Mouse (Mus musculus): Measurements from ENCODE around the gene Rictor.

- TF ChIP-seq CTCF (IDR thresholded peaks at IDR 0.05; ENCODE audit: control insufficient read depth, insufficient read depth, insufficient read length): no peak
- no peak for TF ChIP-seq USF1 (IDR thresholded peaks at IDR 0.05; ENCODE audit: low read depth)
- no peak for TF ChIP-seq MYOD1 (IDR thresholded peaks at IDR 0.05; ENCODE audit: control insufficient read depth, insufficient read length, low read depth)
- TF ChIP-seq MYOG (IDR thresholded peaks at IDR 0.05; ENCODE audit: control insufficient read depth, extremely low read depth, insufficient read length): no peak
These were observed 44.2 kb upstream of the Rictor start for GRCm38 (mm10) chr15:6663991-6664390.

Data from C2C12 (cell line).